Comparison of ENCODE assay signal across 17 mouse cellular contexts in genomic region chr12:36632427-36632826, GRCm38 (mm10).
DNase-seq lines count a peak whose midpoint lies in the region; ATAC-seq lines count a peak whose summit lies in the region.
"Had no signal": no experiment of that assay in that cellular context is flagged by ENCODE, and none has a peak within 500 bp of the region (broad histone marks: within the 10 kb centered on the region; RNA-seq: fewer than 3 reads in every experiment).

No protein-coding gene starts in this region.

- DNase-seq in MEL-GATA-1-ER (ENCODE audit: extremely low read depth, low read depth): peak; percentile 18
- DNase-seq in adrenal gland, postnatal 14 days: no peak
- DNase-seq in ovary, adult 18-20 months (ENCODE audit: low spot score): no peak
- DNase-seq: adrenal gland, adult 2 months; adrenal gland, postnatal 10 days; adrenal gland, postnatal 36 days; cerebellum, adult 11-12 months; cerebellum, adult 2 months; cerebellum, adult 9-10 months; cerebellum, postnatal 10 days; cerebellum, postnatal 25 days; embryo, embryonic 11 days had no signal

- ATAC-seq in granulocyte monocyte progenitor cell, adult 5-6 weeks (replicated peaks; ENCODE audit: poor library complexity, severe bottlenecking): peak; percentile 91
- ATAC-seq in megakaryocyte progenitor cell, adult 5-6 weeks (replicated peaks; ENCODE audit: poor library complexity): peak; percentile 97
- no peak for ATAC-seq in frontal cortex, adult (ENCODE audit: low TSS enrichment)
- ATAC-seq: forebrain, embryonic 14.5 days; forebrain, embryonic 16.5 days had no signal
